Mouse (Mus musculus) urinary bladder, postnatal 25 days (tissue): Measurements from ENCODE around the gene Gnptab.
"Not testable (repeated sequence)": the region's sequence is repeated elsewhere in the genome, so short reads cannot be mapped to it uniquely, and the experiment has no call there.

ENCODE experiments used
- DNase-seq: peaks from one replicate; pipeline ENCODE4 v3.0.0; 2022; ENCODE audit warnings: low spot score

Gnptab gene

GRCm38 (mm10) chr10:88417686-88418085 is 38.8 kb downstream of the Gnptab start:
- DNase-seq: no peak

DNA sequence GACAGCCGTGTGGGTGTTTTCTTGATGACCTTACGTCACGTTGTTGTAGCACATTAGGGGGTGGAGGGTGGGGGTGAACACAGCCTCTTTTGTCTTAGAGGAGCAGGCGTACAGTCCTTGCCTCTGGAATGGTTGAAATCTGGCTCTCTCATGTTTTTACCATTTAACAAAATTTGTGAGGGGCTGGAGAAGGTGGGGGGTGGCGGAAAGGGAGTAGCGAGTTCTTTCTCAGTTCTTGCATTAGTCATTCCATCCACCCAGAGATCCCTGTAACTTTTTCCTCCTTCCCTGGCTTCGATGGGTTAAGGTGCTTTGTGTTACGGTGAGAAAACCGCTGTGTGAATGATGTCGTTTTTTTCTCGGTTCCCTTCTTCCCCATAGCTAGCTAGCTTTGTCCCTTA is 41.2 kb downstream of the Gnptab start:
- no peak for DNase-seq

GRCm38 (mm10) chr10:88420655-88421435 is 41.9 kb downstream of the Gnptab start:
- no peak for DNase-seq

DNA sequence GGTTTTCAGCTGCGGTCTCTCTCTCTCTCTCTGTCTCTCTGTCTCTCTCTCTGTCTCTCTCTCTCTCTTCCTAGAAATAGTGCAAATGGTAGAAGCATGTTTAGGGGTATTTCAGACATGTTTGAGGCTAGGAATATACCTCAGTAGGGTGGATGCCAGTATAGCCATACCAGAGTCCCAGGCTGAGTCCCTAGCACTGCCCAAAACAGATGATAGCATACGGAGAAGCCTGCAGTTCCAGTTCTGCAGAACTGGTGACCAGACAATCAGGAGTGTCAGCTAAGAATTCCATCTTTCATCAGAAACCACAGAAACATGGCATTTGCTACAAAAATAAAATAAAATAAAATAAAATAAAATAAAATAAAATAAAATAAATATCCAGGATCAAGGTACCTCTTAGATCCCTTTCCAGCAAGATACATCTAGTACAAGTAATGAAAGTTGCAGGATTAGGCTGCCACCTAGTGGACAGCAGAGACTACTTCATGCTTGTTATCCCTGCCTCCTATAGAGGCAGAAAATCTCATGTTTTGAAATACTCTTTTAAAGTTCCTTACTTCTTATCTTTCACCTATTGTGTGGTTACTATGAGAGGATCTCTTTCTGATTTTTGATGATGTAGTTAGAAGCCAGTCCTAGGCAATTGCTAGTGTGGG is 47.4 kb downstream of the Gnptab start:
- DNase-seq: peak; percentile 39

GRCm38 (mm10) chr10:88426896-88427295 is 48.0 kb downstream of the Gnptab start:
- DNase-seq: no peak

DNA sequence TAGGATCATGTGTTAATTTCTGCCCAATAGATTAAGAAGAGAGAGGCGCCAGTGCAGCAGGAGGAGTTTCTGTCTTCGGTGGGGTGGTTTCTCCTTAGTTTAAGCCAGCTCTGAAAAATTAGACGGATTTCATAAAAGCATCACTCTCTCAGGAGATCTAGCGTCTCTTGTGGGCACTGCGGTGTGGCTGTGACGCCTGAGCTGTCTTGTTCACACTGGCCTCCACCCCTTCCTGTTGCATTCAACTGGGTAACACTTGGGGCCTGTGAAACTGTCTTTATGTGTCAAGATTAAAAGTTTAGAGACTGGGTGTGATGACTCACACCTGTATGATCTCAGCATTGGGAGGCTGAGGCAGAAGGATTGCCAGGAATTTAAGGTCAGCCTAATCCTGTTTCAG is 49.1 kb downstream of the Gnptab start:
- no peak for DNase-seq

DNA sequence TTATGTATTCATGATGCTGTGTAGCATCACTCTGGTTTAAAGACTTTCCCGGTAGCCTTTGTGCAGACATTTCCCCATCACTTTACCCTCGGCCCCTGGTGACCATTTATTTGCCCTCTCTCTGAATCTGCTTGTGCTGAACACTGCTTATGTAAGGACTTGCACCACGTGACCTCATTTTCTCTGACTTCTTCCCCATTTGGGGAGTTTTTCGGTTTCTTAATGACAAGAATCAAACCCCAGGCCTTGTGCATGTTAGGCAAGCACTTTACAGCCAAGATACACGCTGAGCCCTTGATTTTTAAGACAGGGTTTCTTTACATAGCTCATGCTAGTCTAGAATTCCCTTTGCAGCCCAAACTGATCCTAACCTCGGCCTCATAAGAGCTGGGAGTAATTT is 62.3 kb downstream of the Gnptab start:
- DNase-seq: no peak

DNA sequence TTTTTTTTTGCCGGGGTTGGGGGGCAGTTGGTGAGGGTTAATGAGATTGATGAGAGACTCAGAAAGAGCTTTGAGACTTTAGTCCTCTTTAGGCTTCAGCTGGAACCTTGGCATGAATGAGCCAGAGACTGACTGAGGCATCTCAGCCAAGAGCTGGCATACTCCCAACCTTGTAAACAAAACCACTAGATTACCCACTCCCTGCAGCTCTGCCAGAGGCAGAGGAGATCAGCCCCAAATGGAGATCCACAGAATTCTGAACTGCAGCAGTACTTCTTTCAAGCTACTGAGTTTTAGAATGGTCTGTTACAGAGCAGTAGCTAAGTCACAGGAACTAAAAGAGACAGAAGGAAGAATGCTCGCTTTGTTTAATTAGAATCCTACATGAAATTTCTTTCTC is 72.3 kb downstream of the Gnptab start:
- DNase-seq: no peak

- no peak for DNase-seq
Observed at GRCm38 (mm10) chr10:88451990-88452389, 73.1 kb downstream of the Gnptab start.

- DNase-seq: no peak
Observed at GRCm38 (mm10) chr10:88457816-88458215, 78.9 kb downstream of the Gnptab start.

- DNase-seq: no peak
Observed at GRCm38 (mm10) chr10:88459502-88459992, 80.6 kb downstream of the Gnptab start, which contains the start of gene Sycp3. TSS of gene Sycp3 (plus strand) at chr10:88459569.

GRCm38 (mm10) chr10:88460122-88460820 is 81.3 kb downstream of the Gnptab start:
- no peak for DNase-seq

DNA sequence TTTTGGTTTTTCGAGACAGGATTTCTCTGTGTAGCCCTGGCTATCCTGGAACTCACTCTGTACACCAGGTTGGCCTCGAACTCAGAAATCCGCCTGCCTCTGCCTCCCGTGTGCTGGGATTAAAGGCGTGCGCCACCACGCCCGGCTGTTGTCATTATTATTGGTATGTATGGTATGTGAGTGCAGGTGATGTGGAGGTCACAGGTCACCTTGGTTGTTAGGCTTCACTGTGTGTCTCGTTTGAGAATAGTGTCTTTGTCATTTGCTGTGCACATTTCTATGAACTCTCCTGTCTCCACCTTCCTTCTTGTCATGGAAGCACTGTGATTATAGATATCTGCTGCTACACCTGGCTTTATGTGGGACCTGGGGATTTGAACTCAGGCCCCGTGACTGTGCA is 103.9 kb downstream of the Gnptab start:
- not testable (repeated sequence) for DNase-seq

DNA sequence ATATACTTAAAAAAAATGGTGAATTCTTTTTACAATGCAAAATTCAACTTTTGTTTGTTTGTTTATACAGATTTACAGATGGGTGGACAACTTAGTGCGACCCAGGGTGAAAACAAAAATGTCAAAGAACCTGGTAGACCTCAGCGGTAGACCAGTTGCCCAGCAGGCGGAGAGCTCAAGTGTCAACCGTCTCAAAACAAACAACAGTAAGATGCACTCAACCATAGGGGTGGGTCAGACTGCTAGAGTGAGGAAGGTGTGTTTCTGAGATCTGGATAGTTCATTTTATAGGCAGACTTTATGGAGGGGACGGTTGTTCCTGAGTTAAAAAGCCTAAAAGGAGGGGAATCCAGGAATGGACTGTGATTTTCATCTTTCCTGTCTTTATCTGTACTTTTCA is 109.7 kb downstream of the Gnptab start:
- no peak for DNase-seq

GRCm38 (mm10) chr10:88491632-88492031 is 112.7 kb downstream of the Gnptab start:
- DNase-seq: no peak

DNA sequence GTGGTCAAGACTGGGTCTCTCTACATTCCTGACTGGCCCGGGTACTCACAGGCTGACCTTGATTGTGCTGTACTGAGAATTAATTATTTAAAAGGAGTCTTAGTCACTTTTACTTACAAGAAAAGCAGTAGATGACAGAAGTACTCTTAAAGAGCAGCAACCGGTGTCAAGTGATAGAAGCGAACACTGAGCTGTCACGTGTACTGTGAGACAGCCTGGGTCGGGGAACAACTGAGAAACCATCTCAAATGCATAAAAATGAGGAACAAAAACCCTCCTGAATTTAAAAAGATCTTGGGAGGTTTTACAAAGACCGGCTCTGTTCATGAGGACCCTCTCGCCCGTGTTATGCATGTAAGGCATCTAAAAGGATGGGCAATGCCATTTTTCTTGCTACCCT is 113.7 kb downstream of the Gnptab start:
- DNase-seq: no peak

DNA sequence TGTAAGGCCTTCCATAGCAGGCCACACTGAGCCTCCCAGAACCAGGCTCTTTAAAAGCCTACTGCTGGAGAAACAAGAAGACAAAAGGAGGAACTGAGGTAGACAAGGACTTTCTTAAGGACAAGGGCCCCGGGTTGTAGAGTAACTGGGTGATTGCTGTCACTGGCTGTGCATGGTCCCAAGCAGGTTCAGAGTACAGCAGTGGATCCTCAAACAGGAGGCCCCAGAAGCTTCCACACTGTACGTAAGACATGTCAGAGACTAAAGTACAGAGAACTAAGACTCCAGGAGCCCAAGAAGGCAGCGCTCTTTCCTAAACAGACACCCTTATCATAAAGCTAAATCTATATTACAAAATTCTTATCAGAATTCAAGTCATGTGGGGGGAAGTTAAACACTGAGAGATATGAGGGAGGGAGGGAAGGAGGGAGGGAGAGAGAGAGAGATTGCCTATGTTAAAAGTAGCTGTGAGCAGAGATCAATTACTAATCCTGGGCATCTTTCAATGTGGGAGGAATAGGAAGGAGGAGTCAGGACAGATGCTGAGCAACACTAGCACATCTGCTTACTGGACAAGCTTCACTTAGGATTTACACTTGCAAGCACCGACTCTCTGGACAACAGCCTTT is 116.1 kb downstream of the Gnptab start:
- no peak for DNase-seq
